Mouse (Mus musculus): ENCODE data around the gene Dalrd3. TPM values are rescaled to one million over a fixed set of nuclear protein-coding genes. Genes with fewer than 3 reads are reported as not detected.
A peak's percentile ranks its signal among the peaks of the same experiment; 100 is the strongest.

Gene Dalrd3
- polyA plus RNA-seq, 1 experiment, result 57.1 TPM

DNA sequence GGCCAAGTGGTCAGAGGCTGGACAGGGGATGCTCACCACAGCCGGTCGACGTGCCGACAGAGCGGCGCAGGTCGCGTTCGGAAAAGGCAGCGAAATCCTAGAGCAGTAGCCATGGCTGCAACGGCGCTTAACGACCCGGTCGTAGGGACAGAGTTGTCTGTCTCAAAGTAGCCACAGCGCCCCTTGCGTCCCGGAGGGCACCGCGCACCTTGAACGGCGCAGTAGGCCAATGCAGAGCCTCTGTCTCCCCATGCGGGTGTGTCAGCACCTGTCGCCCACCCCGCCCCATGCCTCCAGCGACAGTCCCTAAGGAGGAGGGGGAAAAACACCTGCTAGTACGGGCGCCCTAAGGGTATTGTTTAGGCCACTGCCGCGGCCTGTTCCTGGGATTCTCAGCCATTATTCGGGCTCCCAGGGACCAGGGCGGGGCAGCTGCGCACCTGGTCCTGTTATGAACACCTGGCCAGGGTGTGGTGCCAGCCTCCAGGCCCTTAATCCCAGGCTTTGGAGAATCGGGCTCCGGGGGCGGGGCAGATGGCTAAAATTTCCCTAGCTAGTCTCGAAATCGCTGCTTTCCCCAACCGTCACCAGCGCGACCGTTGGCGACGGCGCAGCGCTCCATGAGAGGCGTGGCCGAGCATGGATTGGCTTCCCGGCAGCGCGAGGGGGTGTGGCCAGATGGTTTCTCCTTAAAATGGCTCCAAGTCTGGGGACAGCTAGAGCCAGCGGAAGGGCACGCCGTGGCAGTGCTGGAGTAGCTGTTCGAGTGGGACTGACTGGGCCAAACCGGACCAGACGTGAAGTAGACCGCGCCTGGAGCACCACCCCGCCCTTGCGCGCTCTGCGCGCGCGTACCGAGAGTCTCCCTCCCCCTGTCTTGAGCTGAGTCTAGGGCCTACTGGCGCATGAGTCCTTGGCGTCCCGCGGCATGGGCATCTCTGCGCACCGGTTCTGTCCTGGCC, 2.6 kb upstream of the Dalrd3 start, which contains the start of gene Ndufaf3:
Gene Ndufaf3 (minus strand): TSS at position 620 of the 962 bp plus-strand sequence.
- peak within 1 kb of the TSS; percentile 79 for H3K4me3 ChIP-seq (ENCODE audit: insufficient read depth, low read depth, low read length)
- peaks cover 13% of the 10 kb centered on the region for H3K4me1 ChIP-seq (ENCODE audit: control insufficient read depth, insufficient read depth, insufficient read length, low read length)
- H3K27ac ChIP-seq (replicated peaks; ENCODE audit: low read depth, low read length), result peak within 1 kb of the TSS; percentile 78

DNA sequence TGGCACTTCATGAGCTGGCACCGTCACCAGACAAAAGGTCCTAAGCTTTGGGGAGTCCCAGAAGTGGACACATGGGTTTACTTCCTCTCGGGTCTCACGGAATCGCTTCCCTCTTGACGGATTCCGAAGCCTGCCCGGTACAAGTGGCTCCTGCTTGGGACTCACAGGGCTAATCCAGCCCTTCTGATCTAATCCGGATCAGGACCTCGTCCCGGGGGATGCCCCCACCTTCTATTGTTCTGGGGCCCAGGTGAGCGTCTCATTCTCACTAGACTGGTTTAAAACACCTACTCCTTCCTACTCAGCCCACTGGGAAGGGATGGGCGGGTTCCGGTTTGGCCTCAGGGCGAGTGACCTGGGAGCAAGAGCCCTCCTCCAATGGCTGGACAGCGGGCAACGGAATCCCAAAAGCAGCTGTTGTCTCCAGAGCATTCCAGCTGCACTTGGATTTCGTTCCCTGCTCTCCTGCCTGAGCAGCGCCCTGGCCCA, 1.7 kb upstream of the Dalrd3 start:
- Histone ChIP-seq H3K27ac (replicated peaks; ENCODE audit: low read depth, low read length) (peak overlapping the region; percentile 71), H3K4me3 (ENCODE audit: insufficient read depth, low read depth, low read length) (peak overlapping the region; percentile 79), H3K4me1 (ENCODE audit: control insufficient read depth, insufficient read depth, insufficient read length, low read length) (peaks cover 13% of the 10 kb centered on the region)

DNA sequence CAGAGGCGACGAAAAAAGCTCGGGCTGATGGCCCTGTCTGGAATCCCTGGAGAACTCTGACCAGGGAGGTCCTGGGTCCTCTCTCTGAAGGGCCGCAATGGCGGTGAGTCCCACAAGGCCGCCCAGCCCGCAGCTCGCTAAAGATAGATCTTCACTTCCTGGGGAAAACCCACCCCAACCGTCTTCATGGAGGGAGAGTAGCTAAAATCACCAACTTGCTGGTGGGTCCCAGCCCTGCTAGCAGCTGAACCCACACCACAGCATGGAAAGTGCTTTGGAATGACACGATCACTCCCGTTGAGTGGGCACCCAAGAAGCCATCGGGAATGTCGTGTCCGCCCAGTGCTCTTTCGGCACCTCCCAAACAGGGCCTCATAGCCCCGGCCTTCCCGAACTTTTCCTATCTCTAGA, 1.2 kb upstream of the Dalrd3 start:
- Histone ChIP-seq H3K27ac (replicated peaks; ENCODE audit: low read depth, low read length) (peak overlapping the region; percentile 71), H3K4me1 (ENCODE audit: control insufficient read depth, insufficient read depth, insufficient read length, low read length) (peaks cover 13% of the 10 kb centered on the region), H3K4me3 (ENCODE audit: insufficient read depth, low read depth, low read length) (peak overlapping the region; percentile 79)

DNA sequence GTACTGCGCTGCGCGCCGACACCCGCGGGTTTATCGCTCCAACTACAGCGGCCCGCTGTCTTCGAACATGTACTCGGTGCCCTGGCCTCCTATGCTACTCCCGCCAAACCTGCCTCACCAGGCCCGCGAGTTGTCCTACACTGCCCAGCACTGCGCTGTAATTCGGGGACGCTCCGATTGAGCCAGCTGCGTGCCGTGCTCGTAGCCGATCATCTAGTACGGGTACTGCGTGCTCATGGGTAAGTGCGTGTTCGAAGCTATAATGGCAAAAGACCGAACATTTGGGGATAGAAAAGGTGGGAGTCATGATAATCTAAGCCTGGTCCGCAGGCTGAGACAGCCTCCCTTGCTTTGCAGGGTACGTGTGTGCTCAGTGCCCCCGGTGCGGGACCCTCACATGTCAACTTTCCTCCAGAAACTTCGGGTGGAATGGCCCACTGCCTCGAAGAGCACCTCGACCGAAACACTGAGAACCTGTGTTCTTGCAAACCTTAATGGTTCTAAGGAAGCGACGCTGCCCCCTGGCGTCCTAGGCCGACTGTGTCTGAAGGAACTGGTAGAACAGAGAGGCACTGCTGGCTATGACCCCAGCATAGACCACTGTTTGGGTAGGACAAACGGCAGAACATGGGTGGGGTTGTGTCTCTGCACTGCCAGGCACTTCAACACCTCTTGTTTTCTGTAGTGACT, 666 bp downstream of the Dalrd3 start:
- Histone ChIP-seq H3K27ac (replicated peaks; ENCODE audit: low read depth, low read length) (no peak overlapping the region), H3K4me1 (ENCODE audit: control insufficient read depth, insufficient read depth, insufficient read length, low read length) (peaks cover 13% of the 10 kb centered on the region)

DNA sequence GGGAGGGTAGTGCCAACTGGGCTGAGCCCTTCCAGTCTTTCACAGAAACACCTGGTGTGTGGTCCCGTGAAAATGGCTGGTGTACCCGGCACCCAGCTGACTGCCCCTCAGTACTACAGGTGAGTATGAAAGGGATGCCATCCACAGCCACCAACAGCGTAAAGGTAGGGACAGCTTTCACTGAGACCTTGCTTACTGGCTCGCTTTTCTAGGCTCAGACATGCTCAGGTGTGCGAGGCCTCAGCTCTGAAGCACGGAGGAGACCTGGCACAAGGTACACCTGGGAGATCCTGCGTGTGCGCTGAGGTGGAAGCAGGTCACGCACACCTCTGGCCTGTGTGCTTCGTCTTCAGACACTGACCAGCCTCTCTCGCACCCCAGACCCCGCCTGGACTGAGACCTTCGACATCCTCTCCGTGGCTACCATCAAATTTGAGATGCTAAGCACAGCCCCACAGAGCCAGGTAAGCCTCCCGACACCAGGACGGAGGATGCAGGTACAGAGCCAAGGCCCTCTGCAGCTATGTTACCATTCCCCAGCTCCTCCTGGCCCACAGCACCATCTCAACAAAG, 1.8 kb downstream of the Dalrd3 start:
- Histone ChIP-seq H3K27ac (replicated peaks; ENCODE audit: low read depth, low read length) (no peak overlapping the region), H3K4me1 (ENCODE audit: control insufficient read depth, insufficient read depth, insufficient read length, low read length) (peaks cover 13% of the 10 kb centered on the region), H3K4me3 (ENCODE audit: insufficient read depth, low read depth, low read length) (no peak overlapping the region)

More for the DNA sequence above, 666 bp downstream of the Dalrd3 start:
- peak overlapping the region; percentile 72 for H3K4me3 ChIP-seq (ENCODE audit: insufficient read depth, low read depth, low read length)

DNA sequence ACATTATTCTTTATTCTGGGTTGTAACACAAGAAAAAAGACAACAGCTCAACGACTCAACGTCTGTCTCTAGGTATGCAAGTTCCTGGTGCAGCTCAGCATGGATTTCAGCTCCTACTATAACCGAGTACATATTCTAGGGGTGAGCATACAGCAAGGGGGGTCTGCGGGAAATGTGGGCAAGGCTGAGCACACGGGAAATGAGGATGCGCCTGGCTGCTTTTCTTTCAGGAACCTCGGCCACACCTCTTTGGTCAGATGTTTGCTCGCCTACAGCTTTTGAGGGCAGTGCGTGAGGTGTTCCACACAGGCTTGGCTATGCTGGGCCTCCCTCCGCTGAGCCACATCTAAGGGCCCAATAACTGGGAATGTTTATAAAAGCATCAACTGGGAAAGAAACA, 2.6 kb downstream of the Dalrd3 start:
- peaks cover 13% of the 10 kb centered on the region for H3K4me1 ChIP-seq (ENCODE audit: control insufficient read depth, insufficient read depth, insufficient read length, low read length)
- H3K4me3 ChIP-seq (ENCODE audit: insufficient read depth, low read depth, low read length), result no peak overlapping the region
- H3K27ac ChIP-seq (replicated peaks; ENCODE audit: low read depth, low read length), result no peak overlapping the region

DNA sequence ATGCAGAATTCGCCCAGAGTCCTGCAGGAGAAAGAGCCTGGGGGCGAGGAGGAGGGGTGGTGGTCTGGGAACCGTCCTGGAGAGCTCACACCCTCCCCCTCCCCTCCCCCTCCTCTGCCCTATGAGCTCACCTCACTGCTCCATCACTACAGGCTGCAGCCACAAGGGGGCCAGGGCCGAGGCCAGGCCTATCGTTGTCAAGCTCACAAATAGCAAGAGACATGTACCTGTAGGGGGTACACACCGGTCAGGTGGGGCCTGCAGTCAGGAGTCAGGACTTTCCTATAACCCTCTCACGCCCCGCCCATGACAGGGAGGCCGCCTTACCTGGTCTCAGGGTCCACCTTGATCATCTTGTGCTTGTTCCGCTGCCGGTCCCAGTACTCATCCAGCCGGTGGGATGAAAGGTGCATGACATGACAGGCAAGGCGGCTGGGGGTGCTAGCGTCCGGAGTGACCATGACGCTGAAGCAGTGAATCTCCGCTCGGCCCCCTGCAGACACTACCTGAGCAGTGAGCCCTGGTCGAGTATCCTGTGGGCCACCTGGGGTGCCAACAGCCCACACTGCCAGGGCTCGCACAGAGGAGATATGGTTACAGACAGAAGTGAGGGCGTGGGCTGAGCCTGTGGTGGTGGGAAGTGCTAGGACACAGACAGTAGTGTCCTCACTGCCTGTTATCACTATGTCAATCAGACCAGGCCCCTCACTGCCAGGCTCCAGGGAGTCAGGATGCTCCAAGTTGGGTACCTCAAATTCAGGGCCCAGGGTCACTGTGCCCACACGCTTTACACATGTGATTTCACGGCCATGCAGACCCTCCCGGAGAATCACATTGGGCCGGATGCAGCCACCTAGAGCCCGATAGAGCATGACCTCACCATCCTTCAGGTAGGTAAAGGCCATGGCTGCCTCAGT, 4.3 kb downstream of the Dalrd3 start:
- H3K27ac ChIP-seq (replicated peaks; ENCODE audit: low read depth, low read length), result no peak overlapping the region
- H3K4me3 ChIP-seq (ENCODE audit: insufficient read depth, low read depth, low read length), result no peak overlapping the region
- peaks cover 8% of the 10 kb centered on the region; the same call in 1 of the 2 replicates for H3K4me1 ChIP-seq (ENCODE audit: control insufficient read depth, insufficient read depth, insufficient read length, low read length)

DNA sequence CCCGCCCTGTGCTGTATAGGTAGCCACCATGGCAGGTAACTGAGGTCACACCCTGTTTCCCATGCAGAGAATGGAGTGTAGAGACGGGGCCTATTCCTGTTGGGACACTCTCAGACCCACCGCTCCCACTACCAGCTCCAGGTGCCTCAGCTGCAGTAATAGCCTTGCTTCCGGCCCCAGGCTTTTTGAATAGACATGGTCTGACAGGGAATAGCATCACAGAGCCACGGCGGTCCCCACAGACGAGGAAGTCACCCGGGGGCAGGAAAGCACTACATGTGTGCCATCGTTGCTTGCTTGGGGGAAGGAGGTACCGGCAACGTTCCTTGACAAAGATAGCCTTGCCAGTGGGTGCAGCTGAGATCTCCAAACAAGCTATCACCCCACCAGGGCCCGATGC, 5.2 kb downstream of the Dalrd3 start:
- Histone ChIP-seq H3K4me1 (ENCODE audit: control insufficient read depth, insufficient read depth, insufficient read length, low read length) (peaks cover 8% of the 10 kb centered on the region), H3K4me3 (ENCODE audit: insufficient read depth, low read depth, low read length) (no peak overlapping the region), H3K27ac (replicated peaks; ENCODE audit: low read depth, low read length) (no peak overlapping the region)

DNA sequence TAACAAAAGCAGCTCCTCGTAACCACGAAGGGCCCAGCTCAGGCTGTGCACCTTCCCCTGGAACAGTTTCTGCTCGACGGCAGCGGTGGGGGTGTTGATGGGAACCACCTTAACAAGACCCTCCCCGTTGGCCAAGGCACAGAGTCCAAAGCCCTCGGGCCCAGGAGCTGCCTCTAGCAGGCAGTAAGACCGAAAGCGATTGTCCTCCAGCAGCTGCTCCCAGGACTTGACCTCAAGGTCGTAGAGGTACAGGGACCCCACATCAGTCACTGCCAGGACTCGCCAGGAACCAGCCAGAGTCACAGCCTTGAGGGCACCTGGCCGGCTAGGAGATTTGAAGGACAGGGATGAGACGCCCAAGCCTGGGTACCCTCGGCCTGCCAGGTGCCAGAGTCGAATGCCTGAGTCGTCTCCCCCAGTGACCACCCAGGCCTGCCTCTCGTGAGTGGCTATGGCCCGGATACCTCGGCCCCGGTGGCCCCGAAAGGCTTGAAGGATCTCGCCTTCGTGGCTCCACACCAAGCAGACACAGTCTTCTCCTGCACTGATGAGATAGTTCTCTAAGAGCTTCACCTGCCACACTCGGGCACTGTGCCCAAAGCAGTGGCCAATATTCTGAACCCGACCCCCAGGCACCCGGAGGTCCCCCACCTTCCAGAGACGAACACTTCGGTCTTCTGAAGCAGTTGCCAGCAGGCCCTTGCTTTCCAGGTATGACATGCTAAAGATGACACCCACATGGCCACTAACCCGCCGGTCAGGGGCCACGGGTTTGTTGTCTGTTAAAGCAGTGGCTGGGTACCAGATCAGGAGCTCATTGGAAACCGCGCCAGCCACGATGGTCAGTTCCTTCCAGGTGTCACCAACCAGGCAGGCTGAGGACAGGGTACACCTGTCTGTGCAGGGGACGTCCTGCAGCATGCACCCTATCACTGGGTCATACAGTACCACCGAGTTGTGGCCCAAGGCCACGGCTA, 5.9 kb downstream of the Dalrd3 start:
- Histone ChIP-seq H3K4me1 (ENCODE audit: control insufficient read depth, insufficient read depth, insufficient read length, low read length) (peaks cover 8% of the 10 kb centered on the region), H3K4me3 (ENCODE audit: insufficient read depth, low read depth, low read length) (no peak overlapping the region), H3K27ac (replicated peaks; ENCODE audit: low read depth, low read length) (no peak overlapping the region)

DNA sequence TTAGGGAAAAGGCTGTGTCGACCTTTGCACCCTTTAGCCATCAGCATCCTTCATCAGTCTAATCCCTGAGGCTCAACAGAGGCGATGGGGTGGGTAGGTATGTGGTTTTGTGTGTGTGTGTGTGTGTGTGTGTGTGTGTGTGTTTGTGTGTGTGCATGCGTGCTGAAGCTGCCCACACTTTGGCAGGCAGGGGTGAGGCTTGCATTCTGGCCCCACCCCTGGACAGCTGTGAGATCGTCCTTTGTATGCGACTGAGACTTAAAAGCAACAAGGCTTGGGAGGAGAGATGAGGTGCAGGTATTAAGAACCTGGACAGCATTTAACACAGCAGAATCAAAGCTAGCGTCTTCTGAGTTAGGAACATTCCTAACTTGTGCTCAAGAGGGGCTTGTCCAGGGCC, 7.3 kb downstream of the Dalrd3 start:
- Histone ChIP-seq H3K27ac (replicated peaks; ENCODE audit: low read depth, low read length) (no peak overlapping the region), H3K4me3 (ENCODE audit: insufficient read depth, low read depth, low read length) (no peak overlapping the region), H3K4me1 (ENCODE audit: control insufficient read depth, insufficient read depth, insufficient read length, low read length) (peaks cover 8% of the 10 kb centered on the region)

DNA sequence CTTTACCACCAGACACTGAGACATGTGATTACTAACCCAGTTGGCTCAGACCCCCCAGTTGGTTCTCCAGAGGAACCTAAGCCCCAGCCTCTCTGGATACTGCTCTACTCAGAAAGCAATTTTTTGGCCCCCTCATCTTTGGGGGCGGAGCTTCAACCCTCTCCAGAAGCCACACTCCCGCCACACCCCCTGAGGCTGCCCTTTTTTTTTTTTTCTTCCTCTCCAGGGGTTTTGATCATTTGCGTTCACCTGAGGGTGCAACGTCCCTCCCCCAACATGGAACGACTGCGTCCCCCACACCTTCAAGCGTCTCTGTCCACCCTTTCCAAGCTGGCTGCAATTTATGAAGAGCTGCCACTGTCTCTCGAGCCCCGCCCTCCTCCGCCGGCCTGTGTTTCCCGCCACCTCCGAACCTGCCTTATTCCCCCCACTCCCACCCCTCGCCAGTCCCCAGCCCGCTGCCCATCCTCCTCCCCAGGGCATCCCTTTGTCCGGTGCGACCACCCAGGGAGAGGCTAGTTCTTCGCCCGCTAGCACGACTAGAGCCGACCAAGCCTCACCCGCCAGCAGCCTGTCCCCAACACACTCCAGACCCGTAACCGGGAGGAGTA, 8.4 kb downstream of the Dalrd3 start:
- H3K27ac ChIP-seq (replicated peaks; ENCODE audit: low read depth, low read length), result peak overlapping the region; percentile 44; the same call in 1 of the 2 replicates
- peak overlapping the region; percentile 74 for H3K4me3 ChIP-seq (ENCODE audit: insufficient read depth, low read depth, low read length)
- peaks cover 8% of the 10 kb centered on the region for H3K4me1 ChIP-seq (ENCODE audit: control insufficient read depth, insufficient read depth, insufficient read length, low read length)

DNA sequence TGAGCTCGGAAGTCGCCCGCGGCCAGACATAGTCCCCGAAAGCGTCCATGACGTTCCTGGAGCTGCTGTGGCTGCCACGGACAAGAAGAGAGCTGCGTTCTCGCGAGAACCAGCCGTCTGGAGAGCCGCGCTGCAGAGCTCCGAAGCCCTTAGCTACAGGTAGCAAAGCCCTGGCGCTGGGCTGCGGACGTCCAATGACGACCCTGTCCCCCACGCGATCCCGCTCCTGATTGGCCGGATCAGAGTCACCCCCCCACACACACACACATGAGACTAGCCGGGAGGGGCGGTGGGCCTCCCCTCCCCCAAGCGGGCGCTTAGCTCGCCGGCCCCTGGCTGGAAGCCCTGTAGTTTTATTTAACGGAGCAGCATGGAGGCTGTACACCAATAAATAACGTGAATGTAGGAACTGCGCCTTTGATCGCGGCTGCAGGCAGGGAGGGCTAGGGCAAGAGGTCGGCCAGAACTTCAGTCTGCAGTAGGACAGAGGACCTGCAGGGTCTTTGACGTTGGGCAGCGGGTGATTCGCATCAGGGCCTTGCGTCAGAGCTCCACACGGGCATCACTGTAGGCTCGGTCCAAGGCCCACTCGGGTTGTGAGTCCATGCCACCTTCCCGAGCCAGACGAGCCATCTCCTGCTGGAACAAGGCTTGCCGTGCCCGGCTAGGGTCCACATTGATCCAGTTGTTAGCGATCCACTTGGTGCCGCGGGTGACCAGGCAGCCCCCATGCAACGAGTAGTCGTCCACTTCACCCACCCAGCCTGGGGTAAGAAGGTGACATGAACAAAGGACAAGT, 9.1 kb downstream of the Dalrd3 start, which contains the start of gene Wdr6:
Gene Wdr6 (minus strand): TSS at position 195 of the 799 bp plus-strand sequence.
- peak within 1 kb of the TSS; percentile 49 for H3K27ac ChIP-seq (replicated peaks; ENCODE audit: low read depth, low read length)
- H3K4me3 ChIP-seq (ENCODE audit: insufficient read depth, low read depth, low read length), result peak within 1 kb of the TSS; percentile 74
- peaks cover 8% of the 10 kb centered on the region for H3K4me1 ChIP-seq (ENCODE audit: control insufficient read depth, insufficient read depth, insufficient read length, low read length)
